Mouse (Mus musculus) embryo, embryonic 11 days (tissue): Measurements from ENCODE around the gene Zc2hc1b.
"Not testable (repeated sequence)": the region's sequence is repeated elsewhere in the genome, so short reads cannot be mapped to it uniquely, and the experiment has no call there.

Experiments used
- DNase-seq: peaks from one replicate; pipeline ENCODE4 v3.0.0-alpha.2; 2015

Gene Zc2hc1b

GRCm38 (mm10) chr10:13177973-13178624 is at the start of gene Zc2hc1b:
TSS of gene Zc2hc1b (minus strand) at chr10:13178023.
- DNase-seq, result no peak

GRCm38 (mm10) chr10:13225377-13226063 is 47.7 kb upstream of the Zc2hc1b start:
- DNase-seq, result no peak

- no peak for DNase-seq
Observed at GRCm38 (mm10) chr10:13222135-13222534, 44.3 kb upstream of the Zc2hc1b start.

- DNase-seq, result no peak
Observed at GRCm38 (mm10) chr10:13220061-13220460, 42.2 kb upstream of the Zc2hc1b start.

GRCm38 (mm10) chr10:13213956-13214355 is 36.1 kb upstream of the Zc2hc1b start:
- DNase-seq, result no peak

GRCm38 (mm10) chr10:13212829-13213228 is 35.0 kb upstream of the Zc2hc1b start:
- no peak for DNase-seq

- DNase-seq, result no peak
Observed at GRCm38 (mm10) chr10:13212326-13212725, 34.5 kb upstream of the Zc2hc1b start.

- no peak for DNase-seq
Observed at GRCm38 (mm10) chr10:13209930-13210637, 32.3 kb upstream of the Zc2hc1b start.

- no peak for DNase-seq
Observed at GRCm38 (mm10) chr10:13209506-13209905, 31.7 kb upstream of the Zc2hc1b start.

GRCm38 (mm10) chr10:13209061-13209460 is 31.2 kb upstream of the Zc2hc1b start:
- DNase-seq, result no peak

GRCm38 (mm10) chr10:13201741-13202293 is 24.0 kb upstream of the Zc2hc1b start:
- no peak for DNase-seq

GRCm38 (mm10) chr10:13200862-13201261 is 23.0 kb upstream of the Zc2hc1b start:
- no peak for DNase-seq

GRCm38 (mm10) chr10:13199234-13199633 is 21.4 kb upstream of the Zc2hc1b start:
- no peak for DNase-seq

- no peak for DNase-seq
Observed at GRCm38 (mm10) chr10:13196872-13197507, 19.2 kb upstream of the Zc2hc1b start.

GRCm38 (mm10) chr10:13193496-13193895 is 15.7 kb upstream of the Zc2hc1b start:
- DNase-seq, result not testable (repeated sequence)

GRCm38 (mm10) chr10:13192731-13193351 is 15.0 kb upstream of the Zc2hc1b start, which contains the start of gene Ltv1:
TSS of gene Ltv1 (minus strand) at chr10:13193168.
- DNase-seq, result peak; percentile 97

GRCm38 (mm10) chr10:13189881-13190280 is 12.1 kb upstream of the Zc2hc1b start:
- no peak for DNase-seq

- no peak for DNase-seq
Observed at GRCm38 (mm10) chr10:13186754-13187153, 8.9 kb upstream of the Zc2hc1b start.

GRCm38 (mm10) chr10:13184170-13184766 is 6.4 kb upstream of the Zc2hc1b start:
- no peak for DNase-seq

- DNase-seq, result no peak
Observed at GRCm38 (mm10) chr10:13180211-13180610, 2.4 kb upstream of the Zc2hc1b start.

GRCm38 (mm10) chr10:13175866-13176265 is 2.0 kb downstream of the Zc2hc1b start:
- no peak for DNase-seq

GRCm38 (mm10) chr10:13172798-13173221 is 5.0 kb downstream of the Zc2hc1b start:
- DNase-seq, result peak; percentile 52
